Mouse (Mus musculus): ENCODE measurements around the gene Ank3. TPM values are rescaled to one million over a fixed set of nuclear protein-coding genes. Genes with fewer than 3 reads are reported as not detected.

Gene Ank3
- polyA plus RNA-seq, 1 experiment from 2014 or later, result 22.5 TPM

GRCm38 (mm10) chr10:69640617-69641016, 242.0 kb downstream of the Ank3 start:
- H3K9ac ChIP-seq (ENCODE audit: low read depth, low read length), result no peak overlapping the region
- ATAC-seq (ENCODE audit: low read depth), result peak; percentile 66; the same call in 1 of the 2 replicates
- peak; percentile 39 for DNase-seq (ENCODE audit: low spot score)
- no peak overlapping the region for H3K4me2 ChIP-seq (ENCODE audit: low read depth, low read length)
- no peaks in the 10 kb centered on the region for H3K4me1 ChIP-seq (ENCODE audit: control insufficient read depth, insufficient read depth, low read length)
- 75% methylated on average over 4 of the region's 4 CpGs for WGBS
- H3K36me3 ChIP-seq (ENCODE audit: control insufficient read depth, insufficient read depth, low read length), result no peaks in the 10 kb centered on the region
- no peak overlapping the region for H3K27ac ChIP-seq (replicated peaks; ENCODE audit: low read depth, low read length)
- H3K27me3 ChIP-seq (replicated peaks; ENCODE audit: control insufficient read depth, insufficient read depth, low read length), result no peaks in the 10 kb centered on the region
- no peaks in the 10 kb centered on the region for H3K9me3 ChIP-seq (ENCODE audit: control insufficient read depth, low read length)
- no peak overlapping the region for H3K4me3 ChIP-seq (ENCODE audit: low read depth, low read length)

GRCm38 (mm10) chr10:69643481-69643880, 244.9 kb downstream of the Ank3 start:
- H3K4me1 ChIP-seq (ENCODE audit: control insufficient read depth, insufficient read depth, low read length), result no peaks in the 10 kb centered on the region
- no peak overlapping the region for H3K4me2 ChIP-seq (ENCODE audit: low read depth, low read length)
- no peak overlapping the region for H3K9ac ChIP-seq (ENCODE audit: low read depth, low read length)
- no peaks in the 10 kb centered on the region for H3K9me3 ChIP-seq (ENCODE audit: control insufficient read depth, low read length)
- H3K27ac ChIP-seq (replicated peaks; ENCODE audit: low read depth, low read length), result no peak overlapping the region
- H3K27me3 ChIP-seq (replicated peaks; ENCODE audit: control insufficient read depth, insufficient read depth, low read length), result no peaks in the 10 kb centered on the region
- H3K36me3 ChIP-seq (ENCODE audit: control insufficient read depth, insufficient read depth, low read length), result no peaks in the 10 kb centered on the region
- WGBS, result 52% methylated on average over 3 of the region's 3 CpGs
- H3K4me3 ChIP-seq (ENCODE audit: low read depth, low read length), result no peak overlapping the region
- DNase-seq (ENCODE audit: low spot score) (no peak), ATAC-seq (ENCODE audit: low read depth) (no peak)

GRCm38 (mm10) chr10:69643986-69644385, 245.4 kb downstream of the Ank3 start:
- H3K36me3 ChIP-seq (ENCODE audit: control insufficient read depth, insufficient read depth, low read length), result no peaks in the 10 kb centered on the region
- no peaks in the 10 kb centered on the region for H3K9me3 ChIP-seq (ENCODE audit: control insufficient read depth, low read length)
- DNase-seq (ENCODE audit: low spot score) (no peak), ATAC-seq (ENCODE audit: low read depth) (no peak)
- H3K4me1 ChIP-seq (ENCODE audit: control insufficient read depth, insufficient read depth, low read length), result no peaks in the 10 kb centered on the region
- H3K4me2 ChIP-seq (ENCODE audit: low read depth, low read length), result no peak overlapping the region
- H3K27ac ChIP-seq (replicated peaks; ENCODE audit: low read depth, low read length), result no peak overlapping the region
- H3K27me3 ChIP-seq (replicated peaks; ENCODE audit: control insufficient read depth, insufficient read depth, low read length), result no peaks in the 10 kb centered on the region
- 77% methylated on average over 6 of the region's 6 CpGs for WGBS
- no peak overlapping the region for H3K9ac ChIP-seq (ENCODE audit: low read depth, low read length)
- no peak overlapping the region for H3K4me3 ChIP-seq (ENCODE audit: low read depth, low read length)

GRCm38 (mm10) chr10:69645311-69645802, 246.8 kb downstream of the Ank3 start:
- no peak overlapping the region for H3K9ac ChIP-seq (ENCODE audit: low read depth, low read length)
- H3K36me3 ChIP-seq (ENCODE audit: control insufficient read depth, insufficient read depth, low read length), result no peaks in the 10 kb centered on the region
- H3K4me1 ChIP-seq (ENCODE audit: control insufficient read depth, insufficient read depth, low read length), result no peaks in the 10 kb centered on the region
- H3K4me3 ChIP-seq (ENCODE audit: low read depth, low read length), result no peak overlapping the region
- H3K27me3 ChIP-seq (replicated peaks; ENCODE audit: control insufficient read depth, insufficient read depth, low read length), result no peaks in the 10 kb centered on the region
- no peak overlapping the region for H3K27ac ChIP-seq (replicated peaks; ENCODE audit: low read depth, low read length)
- WGBS, result 87% methylated on average over 5 of the region's 5 CpGs
- H3K9me3 ChIP-seq (ENCODE audit: control insufficient read depth, low read length), result no peaks in the 10 kb centered on the region
- ATAC-seq (ENCODE audit: low read depth) (no peak), DNase-seq (ENCODE audit: low spot score) (no peak)
- H3K4me2 ChIP-seq (ENCODE audit: low read depth, low read length), result no peak overlapping the region

- 86% methylated on average over 9 of the region's 9 CpGs for WGBS
- Histone ChIP-seq H3K9me3 (ENCODE audit: control insufficient read depth, low read length) (no peaks in the 10 kb centered on the region), H3K4me1 (ENCODE audit: control insufficient read depth, insufficient read depth, low read length) (no peaks in the 10 kb centered on the region), H3K36me3 (ENCODE audit: control insufficient read depth, insufficient read depth, low read length) (no peaks in the 10 kb centered on the region), H3K4me3 (ENCODE audit: low read depth, low read length) (no peak overlapping the region), H3K27ac (replicated peaks; ENCODE audit: low read depth, low read length) (no peak overlapping the region), H3K4me2 (ENCODE audit: low read depth, low read length) (no peak overlapping the region), H3K9ac (ENCODE audit: low read depth, low read length) (no peak overlapping the region), H3K27me3 (replicated peaks; ENCODE audit: control insufficient read depth, insufficient read depth, low read length) (no peaks in the 10 kb centered on the region)
- ATAC-seq (ENCODE audit: low read depth) (no peak), DNase-seq (ENCODE audit: low spot score) (no peak)
Measured at GRCm38 (mm10) chr10:69645929-69646328, 247.4 kb downstream of the Ank3 start.

GRCm38 (mm10) chr10:69650074-69650473, 251.5 kb downstream of the Ank3 start:
- H3K27me3 ChIP-seq (replicated peaks; ENCODE audit: control insufficient read depth, insufficient read depth, low read length), result no peaks in the 10 kb centered on the region
- H3K4me2 ChIP-seq (ENCODE audit: low read depth, low read length), result no peak overlapping the region
- no peak overlapping the region for H3K9ac ChIP-seq (ENCODE audit: low read depth, low read length)
- no peaks in the 10 kb centered on the region for H3K36me3 ChIP-seq (ENCODE audit: control insufficient read depth, insufficient read depth, low read length)
- no peaks in the 10 kb centered on the region for H3K9me3 ChIP-seq (ENCODE audit: control insufficient read depth, low read length)
- ATAC-seq (ENCODE audit: low read depth) (no peak), DNase-seq (ENCODE audit: low spot score) (no peak)
- 42% methylated on average over 4 of the region's 4 CpGs for WGBS
- peaks cover 11% of the 10 kb centered on the region for H3K4me1 ChIP-seq (ENCODE audit: control insufficient read depth, insufficient read depth, low read length)
- no peak overlapping the region for H3K27ac ChIP-seq (replicated peaks; ENCODE audit: low read depth, low read length)
- no peak overlapping the region for H3K4me3 ChIP-seq (ENCODE audit: low read depth, low read length)

GRCm38 (mm10) chr10:69652660-69653059, 254.1 kb downstream of the Ank3 start:
- WGBS, result 17% methylated on average over 5 of the region's 5 CpGs
- no peak overlapping the region for H3K4me3 ChIP-seq (ENCODE audit: low read depth, low read length)
- no peak overlapping the region for H3K9ac ChIP-seq (ENCODE audit: low read depth, low read length)
- no peak overlapping the region for H3K27ac ChIP-seq (replicated peaks; ENCODE audit: low read depth, low read length)
- no peaks in the 10 kb centered on the region for H3K36me3 ChIP-seq (ENCODE audit: control insufficient read depth, insufficient read depth, low read length)
- no peak overlapping the region for H3K4me2 ChIP-seq (ENCODE audit: low read depth, low read length)
- ATAC-seq (ENCODE audit: low read depth) (peak; percentile 20; the same call in 1 of the 2 replicates), DNase-seq (ENCODE audit: low spot score) (peak; percentile 61)
- H3K27me3 ChIP-seq (replicated peaks; ENCODE audit: control insufficient read depth, insufficient read depth, low read length), result no peaks in the 10 kb centered on the region
- peaks cover 11% of the 10 kb centered on the region for H3K4me1 ChIP-seq (ENCODE audit: control insufficient read depth, insufficient read depth, low read length)
- H3K9me3 ChIP-seq (ENCODE audit: control insufficient read depth, low read length), result no peaks in the 10 kb centered on the region

GRCm38 (mm10) chr10:69653121-69653677, 254.6 kb downstream of the Ank3 start:
- no peak overlapping the region for H3K9ac ChIP-seq (ENCODE audit: low read depth, low read length)
- H3K4me1 ChIP-seq (ENCODE audit: control insufficient read depth, insufficient read depth, low read length), result peaks cover 11% of the 10 kb centered on the region
- no peaks in the 10 kb centered on the region for H3K27me3 ChIP-seq (replicated peaks; ENCODE audit: control insufficient read depth, insufficient read depth, low read length)
- ATAC-seq (ENCODE audit: low read depth) (peak; percentile 58; the same call in 1 of the 2 replicates), DNase-seq (ENCODE audit: low spot score) (peak; percentile 57)
- H3K4me2 ChIP-seq (ENCODE audit: low read depth, low read length), result no peak overlapping the region
- no peak overlapping the region for H3K4me3 ChIP-seq (ENCODE audit: low read depth, low read length)
- no peak overlapping the region for H3K27ac ChIP-seq (replicated peaks; ENCODE audit: low read depth, low read length)
- H3K36me3 ChIP-seq (ENCODE audit: control insufficient read depth, insufficient read depth, low read length), result no peaks in the 10 kb centered on the region
- H3K9me3 ChIP-seq (ENCODE audit: control insufficient read depth, low read length), result no peaks in the 10 kb centered on the region
- WGBS, result 17% methylated on average over 5 of the region's 5 CpGs

GRCm38 (mm10) chr10:69654176-69654575, 255.6 kb downstream of the Ank3 start:
- no peaks in the 10 kb centered on the region for H3K9me3 ChIP-seq (ENCODE audit: control insufficient read depth, low read length)
- no peak for DNase-seq (ENCODE audit: low spot score)
- H3K36me3 ChIP-seq (ENCODE audit: control insufficient read depth, insufficient read depth, low read length), result no peaks in the 10 kb centered on the region
- no peak overlapping the region for H3K9ac ChIP-seq (ENCODE audit: low read depth, low read length)
- H3K4me1 ChIP-seq (ENCODE audit: control insufficient read depth, insufficient read depth, low read length), result peaks cover 11% of the 10 kb centered on the region
- no peak overlapping the region for H3K4me2 ChIP-seq (ENCODE audit: low read depth, low read length)
- H3K27me3 ChIP-seq (replicated peaks; ENCODE audit: control insufficient read depth, insufficient read depth, low read length), result no peaks in the 10 kb centered on the region
- H3K4me3 ChIP-seq (ENCODE audit: low read depth, low read length), result no peak overlapping the region
- ATAC-seq (ENCODE audit: low read depth), result no peak
- 90% methylated on average over 2 of the region's 2 CpGs for WGBS
- no peak overlapping the region for H3K27ac ChIP-seq (replicated peaks; ENCODE audit: low read depth, low read length)

Data from embryonic facial prominence, embryonic 14.5 days (tissue).